Mouse (Mus musculus): ENCODE measurements around the gene Gm36028. TPM values are rescaled to one million over a fixed set of nuclear protein-coding genes. Genes with fewer than 3 reads are reported as not detected.

Gm36028 gene
- not detected in 2 replicates for polyA plus RNA-seq (2012; rRNA removed)

- 93% methylated on average over 7 of the region's 7 CpGs for WGBS
- Histone ChIP-seq H3K27ac (ENCODE audit: insufficient read depth, low read length) (no peak within 1 kb of the TSS), H3K4me3 (ENCODE audit: extremely low read depth, insufficient read depth, insufficient read length) (no peak within 1 kb of the TSS), H3K27me3 (ENCODE audit: control insufficient read depth, insufficient read depth, low read length) (no peaks in the 10 kb centered on the region), H3K36me3 (ENCODE audit: control insufficient read depth, insufficient read depth, low read length) (no peaks in the 10 kb centered on the region), H3K4me1 (ENCODE audit: control insufficient read depth, insufficient read depth, insufficient read length) (no peaks in the 10 kb centered on the region)
- no peak for TF ChIP-seq CTCF (IDR thresholded peaks at IDR 0.05; ENCODE audit: extremely low read depth, insufficient read depth, insufficient read length, insufficient replicate concordance)
- TF ChIP-seq POLR2A (IDR thresholded peaks at IDR 0.05; ENCODE audit: low read depth, low read length): no peak
- no peak for DNase-seq (ENCODE audit: low read depth in 1 of 2, low spot score in 2 of 2)
These were observed at the start of gene Gm36028 for GRCm38 (mm10) chr16:37861029-37861428. Gene Gm36028, minus strand, starts transcription at chr16:37861146.

- no peak for TF ChIP-seq POLR2A (IDR thresholded peaks at IDR 0.05; ENCODE audit: low read depth, low read length)
- TF ChIP-seq CTCF (IDR thresholded peaks at IDR 0.05; ENCODE audit: extremely low read depth, insufficient read depth, insufficient read length, insufficient replicate concordance): no peak
- H3K4me1 ChIP-seq (ENCODE audit: control insufficient read depth, insufficient read depth, insufficient read length): no peaks in the 10 kb centered on the region
- H3K4me3 ChIP-seq (ENCODE audit: extremely low read depth, insufficient read depth, insufficient read length): no peak overlapping the region
- no peak overlapping the region for H3K27ac ChIP-seq (ENCODE audit: insufficient read depth, low read length)
- H3K36me3 ChIP-seq (ENCODE audit: control insufficient read depth, insufficient read depth, low read length): no peaks in the 10 kb centered on the region
- 91% methylated on average over 3 of the region's 3 CpGs for WGBS
- no peaks in the 10 kb centered on the region for H3K27me3 ChIP-seq (ENCODE audit: control insufficient read depth, insufficient read depth, low read length)
- no peak for DNase-seq (ENCODE audit: low read depth in 1 of 2, low spot score in 2 of 2)
These were observed 45.5 kb upstream of the Gm36028 start for GRCm38 (mm10) chr16:37906456-37906855.

DNA sequence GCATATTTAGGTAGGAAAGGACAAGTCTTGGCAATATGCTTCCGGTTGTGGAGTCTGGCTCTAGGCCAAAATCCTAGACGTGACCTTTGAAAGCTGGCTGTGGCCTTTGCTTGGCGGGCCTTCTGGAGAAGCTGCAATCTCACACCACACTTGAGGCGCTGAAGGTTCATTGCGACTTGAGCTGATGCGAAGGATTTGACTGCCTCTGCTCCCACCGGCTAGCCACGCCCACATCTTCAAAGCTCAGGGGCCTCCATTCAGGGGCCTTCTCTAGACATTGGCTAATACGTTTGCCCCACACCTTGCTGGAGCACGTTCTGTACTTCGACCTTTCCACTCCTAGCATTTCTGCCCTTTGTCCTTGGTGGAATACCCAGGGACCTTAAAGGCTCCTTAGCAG lies 40.4 kb upstream of the Gm36028 start:
- 82% methylated on average over 11 of the region's 11 CpGs for WGBS
- no peaks in the 10 kb centered on the region for H3K36me3 ChIP-seq (ENCODE audit: control insufficient read depth, insufficient read depth, low read length)
- no peak overlapping the region for H3K4me3 ChIP-seq (ENCODE audit: extremely low read depth, insufficient read depth, insufficient read length)
- H3K27ac ChIP-seq (ENCODE audit: insufficient read depth, low read length): no peak overlapping the region
- no peak for DNase-seq (ENCODE audit: low read depth in 1 of 2, low spot score in 2 of 2)
- TF ChIP-seq CTCF (IDR thresholded peaks at IDR 0.05; ENCODE audit: extremely low read depth, insufficient read depth, insufficient read length, insufficient replicate concordance) (no peak), POLR2A (IDR thresholded peaks at IDR 0.05; ENCODE audit: low read depth, low read length) (no peak)
- no peaks in the 10 kb centered on the region for H3K27me3 ChIP-seq (ENCODE audit: control insufficient read depth, insufficient read depth, low read length)
- H3K4me1 ChIP-seq (ENCODE audit: control insufficient read depth, insufficient read depth, insufficient read length): no peaks in the 10 kb centered on the region

GRCm38 (mm10) chr16:37899357-37899756 lies 38.4 kb upstream of the Gm36028 start:
- no peak for TF ChIP-seq POLR2A (IDR thresholded peaks at IDR 0.05; ENCODE audit: low read depth, low read length)
- TF ChIP-seq CTCF (IDR thresholded peaks at IDR 0.05; ENCODE audit: extremely low read depth, insufficient read depth, insufficient read length, insufficient replicate concordance): no peak
- WGBS: 85% methylated on average over 2 of the region's 2 CpGs
- no peak overlapping the region for H3K27ac ChIP-seq (ENCODE audit: insufficient read depth, low read length)
- no peaks in the 10 kb centered on the region for H3K4me1 ChIP-seq (ENCODE audit: control insufficient read depth, insufficient read depth, insufficient read length)
- no peaks in the 10 kb centered on the region for H3K27me3 ChIP-seq (ENCODE audit: control insufficient read depth, insufficient read depth, low read length)
- H3K4me3 ChIP-seq (ENCODE audit: extremely low read depth, insufficient read depth, insufficient read length): no peak overlapping the region
- H3K36me3 ChIP-seq (ENCODE audit: control insufficient read depth, insufficient read depth, low read length): no peaks in the 10 kb centered on the region
- DNase-seq (ENCODE audit: low read depth in 1 of 2, low spot score in 2 of 2): no peak

GRCm38 (mm10) chr16:37898790-37899189 lies 37.8 kb upstream of the Gm36028 start:
- no peak for TF ChIP-seq CTCF (IDR thresholded peaks at IDR 0.05; ENCODE audit: extremely low read depth, insufficient read depth, insufficient read length, insufficient replicate concordance)
- no peak for TF ChIP-seq POLR2A (IDR thresholded peaks at IDR 0.05; ENCODE audit: low read depth, low read length)
- 93% methylated on average over 5 of the region's 5 CpGs for WGBS

DNA sequence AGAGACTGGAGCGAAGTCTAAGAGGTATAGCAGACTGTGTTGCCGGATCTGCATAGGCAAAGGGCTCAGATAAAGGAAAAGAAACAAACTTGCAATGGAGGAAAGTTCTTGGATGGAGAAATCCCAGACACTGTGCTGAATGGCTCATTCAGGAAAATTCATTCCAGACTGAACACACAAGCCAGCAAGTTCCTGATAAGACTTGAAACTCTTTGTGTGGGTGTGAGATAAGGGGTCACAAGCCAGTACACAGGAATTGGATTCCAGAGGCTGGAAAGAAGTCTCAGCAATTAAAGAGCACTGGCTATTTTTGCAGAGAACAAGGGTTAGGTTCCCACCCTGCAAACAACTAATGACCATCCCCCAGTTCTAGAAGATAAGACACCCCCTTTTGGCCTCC lies 33.0 kb upstream of the Gm36028 start:
- Histone ChIP-seq H3K4me3 (ENCODE audit: extremely low read depth, insufficient read depth, insufficient read length) (no peak overlapping the region), H3K4me1 (ENCODE audit: control insufficient read depth, insufficient read depth, insufficient read length) (no peaks in the 10 kb centered on the region), H3K36me3 (ENCODE audit: control insufficient read depth, insufficient read depth, low read length) (no peaks in the 10 kb centered on the region), H3K27ac (ENCODE audit: insufficient read depth, low read length) (no peak overlapping the region), H3K27me3 (ENCODE audit: control insufficient read depth, insufficient read depth, low read length) (no peaks in the 10 kb centered on the region)
- WGBS: 88% methylated on average over 2 of the region's 2 CpGs
- no peak for TF ChIP-seq CTCF (IDR thresholded peaks at IDR 0.05; ENCODE audit: extremely low read depth, insufficient read depth, insufficient read length, insufficient replicate concordance)
- no peak for TF ChIP-seq POLR2A (IDR thresholded peaks at IDR 0.05; ENCODE audit: low read depth, low read length)
- no peak for DNase-seq (ENCODE audit: low read depth in 1 of 2, low spot score in 2 of 2)

More at GRCm38 (mm10) chr16:37898790-37899189, 37.8 kb upstream of the Gm36028 start:
- Histone ChIP-seq H3K4me1 (ENCODE audit: control insufficient read depth, insufficient read depth, insufficient read length) (no peaks in the 10 kb centered on the region), H3K4me3 (ENCODE audit: extremely low read depth, insufficient read depth, insufficient read length) (no peak overlapping the region), H3K27ac (ENCODE audit: insufficient read depth, low read length) (no peak overlapping the region), H3K36me3 (ENCODE audit: control insufficient read depth, insufficient read depth, low read length) (no peaks in the 10 kb centered on the region), H3K27me3 (ENCODE audit: control insufficient read depth, insufficient read depth, low read length) (no peaks in the 10 kb centered on the region)
- no peak for DNase-seq (ENCODE audit: low read depth in 1 of 2, low spot score in 2 of 2)

DNA sequence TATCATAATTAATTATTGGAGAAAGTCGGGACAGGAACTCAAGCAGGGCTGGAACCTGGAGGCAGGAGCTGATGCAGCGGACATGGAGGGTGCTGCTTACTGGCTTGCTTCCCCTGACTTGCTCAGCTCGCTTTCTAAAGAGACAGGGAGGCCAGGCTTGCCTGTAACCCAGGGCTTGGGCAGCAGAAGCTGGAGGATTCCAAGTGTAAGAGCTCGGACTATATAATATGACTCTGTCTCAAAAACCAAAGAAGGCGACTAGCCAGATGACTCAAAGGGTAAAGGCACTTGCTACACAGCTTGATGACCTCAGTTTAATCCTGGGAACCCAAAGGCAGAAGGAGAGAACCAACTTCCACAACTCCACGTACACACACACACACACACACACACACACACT lies 32.4 kb upstream of the Gm36028 start:
- TF ChIP-seq CTCF (IDR thresholded peaks at IDR 0.05; ENCODE audit: extremely low read depth, insufficient read depth, insufficient read length, insufficient replicate concordance) (no peak), POLR2A (IDR thresholded peaks at IDR 0.05; ENCODE audit: low read depth, low read length) (no peak)
- WGBS: 78% methylated on average over 6 of the region's 6 CpGs
- no peak for DNase-seq (ENCODE audit: low read depth in 1 of 2, low spot score in 2 of 2)
- Histone ChIP-seq H3K4me3 (ENCODE audit: extremely low read depth, insufficient read depth, insufficient read length) (no peak overlapping the region), H3K4me1 (ENCODE audit: control insufficient read depth, insufficient read depth, insufficient read length) (no peaks in the 10 kb centered on the region), H3K36me3 (ENCODE audit: control insufficient read depth, insufficient read depth, low read length) (no peaks in the 10 kb centered on the region), H3K27me3 (ENCODE audit: control insufficient read depth, insufficient read depth, low read length) (no peaks in the 10 kb centered on the region), H3K27ac (ENCODE audit: insufficient read depth, low read length) (no peak overlapping the region)
